Mouse (Mus musculus): ENCODE results near the gene Rsad2.
A peak's percentile ranks its signal among the peaks of the same experiment; 100 is the strongest.

The Rsad2 gene

GRCm38 (mm10) chr12:26460091-26460490, 3.8 kb upstream of the Rsad2 start:
- TF ChIP-seq GATA4 (IDR thresholded peaks at IDR 0.05; ENCODE audit: insufficient replicate concordance, low read length), result peak; percentile 75; the same call in 1 of the 2 replicates

GRCm38 (mm10) chr12:26454682-26455081, 1.6 kb downstream of the Rsad2 start:
- no peak for TF ChIP-seq GATA4 (IDR thresholded peaks at IDR 0.05; ENCODE audit: insufficient replicate concordance, low read length)

GRCm38 (mm10) chr12:26452951-26453350, 3.3 kb downstream of the Rsad2 start:
- no peak for TF ChIP-seq GATA4 (IDR thresholded peaks at IDR 0.05; ENCODE audit: insufficient replicate concordance, low read length)

- TF ChIP-seq GATA4 (IDR thresholded peaks at IDR 0.05; ENCODE audit: insufficient replicate concordance, low read length), result no peak
Measured at GRCm38 (mm10) chr12:26451150-26451549, 5.1 kb downstream of the Rsad2 start.

GRCm38 (mm10) chr12:26449483-26449882, 6.8 kb downstream of the Rsad2 start:
- no peak for TF ChIP-seq GATA4 (IDR thresholded peaks at IDR 0.05; ENCODE audit: insufficient replicate concordance, low read length)

GRCm38 (mm10) chr12:26446377-26447045, 9.7 kb downstream of the Rsad2 start:
- TF ChIP-seq GATA4 (IDR thresholded peaks at IDR 0.05; ENCODE audit: insufficient replicate concordance, low read length), result no peak

GRCm38 (mm10) chr12:26444511-26444910, 11.7 kb downstream of the Rsad2 start:
- TF ChIP-seq GATA4 (IDR thresholded peaks at IDR 0.05; ENCODE audit: insufficient replicate concordance, low read length), result no peak

- TF ChIP-seq GATA4 (IDR thresholded peaks at IDR 0.05; ENCODE audit: insufficient replicate concordance, low read length), result no peak
Measured at GRCm38 (mm10) chr12:26444054-26444453, 12.2 kb downstream of the Rsad2 start.

GRCm38 (mm10) chr12:26439366-26439765, 16.9 kb downstream of the Rsad2 start:
- TF ChIP-seq GATA4 (IDR thresholded peaks at IDR 0.05; ENCODE audit: insufficient replicate concordance, low read length), result no peak

- TF ChIP-seq GATA4 (IDR thresholded peaks at IDR 0.05; ENCODE audit: insufficient replicate concordance, low read length), result no peak
Measured at GRCm38 (mm10) chr12:26437950-26438349, 18.3 kb downstream of the Rsad2 start.

- peak; percentile 53; the same call in 1 of the 2 replicates for TF ChIP-seq GATA4 (IDR thresholded peaks at IDR 0.05; ENCODE audit: insufficient replicate concordance, low read length)
Measured at GRCm38 (mm10) chr12:26436334-26436733, 19.9 kb downstream of the Rsad2 start.

GRCm38 (mm10) chr12:26424841-26425240, 31.4 kb downstream of the Rsad2 start:
- no peak for TF ChIP-seq GATA4 (IDR thresholded peaks at IDR 0.05; ENCODE audit: insufficient replicate concordance, low read length)

- TF ChIP-seq GATA4 (IDR thresholded peaks at IDR 0.05; ENCODE audit: insufficient replicate concordance, low read length), result no peak
Measured at GRCm38 (mm10) chr12:26418322-26418721, 37.9 kb downstream of the Rsad2 start.

- no peak for TF ChIP-seq GATA4 (IDR thresholded peaks at IDR 0.05; ENCODE audit: insufficient replicate concordance, low read length)
Measured at GRCm38 (mm10) chr12:26416636-26417295, 39.5 kb downstream of the Rsad2 start.

- TF ChIP-seq GATA4 (IDR thresholded peaks at IDR 0.05; ENCODE audit: insufficient replicate concordance, low read length), result peak; percentile 13; the same call in 1 of the 2 replicates
Measured at GRCm38 (mm10) chr12:26415104-26415771, 41.0 kb downstream of the Rsad2 start, which contains the start of gene Rnf144a. Gene Rnf144a, minus strand, starts transcription at chr12:26415254.

Measured in liver, adult (tissue).